Mouse (Mus musculus): Measurements from ENCODE around the gene Creb3l1. TPM values are rescaled to one million over a fixed set of nuclear protein-coding genes. Genes with fewer than 3 reads are reported as not detected.

Gene Creb3l1
- polyA plus RNA-seq, 1 experiment from 2014 or later: 56.6 TPM

DNA sequence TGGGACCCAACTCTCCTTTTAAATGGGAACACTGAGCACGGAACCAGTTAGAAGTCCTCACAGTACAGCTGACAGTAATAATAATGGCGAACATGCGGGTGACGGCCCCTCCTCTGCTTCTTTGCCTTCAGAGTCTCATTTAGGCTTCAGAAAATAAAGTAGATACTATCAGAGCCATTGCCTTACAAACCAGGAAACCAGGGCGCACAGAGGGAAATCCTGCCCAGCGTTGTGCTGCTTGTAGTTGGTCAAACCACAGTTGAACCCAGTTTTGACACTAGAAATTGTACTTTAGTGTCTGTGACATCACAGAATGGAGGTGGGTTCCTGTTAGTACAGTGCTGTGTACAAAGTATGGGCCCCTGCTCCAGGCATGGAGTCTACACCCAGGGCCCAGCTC lies 10.1 kb downstream of the Creb3l1 start:
- no peak overlapping the region for H3K27ac ChIP-seq (replicated peaks; ENCODE audit: low read depth, low read length)
- H3K9ac ChIP-seq (ENCODE audit: low read depth, low read length): no peak overlapping the region
- no peak overlapping the region for H3K4me2 ChIP-seq (ENCODE audit: low read depth, low read length)
- peaks cover 31% of the 10 kb centered on the region for H3K4me1 ChIP-seq (ENCODE audit: control insufficient read depth, insufficient read depth, low read length)
- no peak overlapping the region for H3K4me3 ChIP-seq (ENCODE audit: low read depth, low read length)
- DNase-seq (ENCODE audit: low spot score): no peak
- no peaks in the 10 kb centered on the region for H3K27me3 ChIP-seq (replicated peaks; ENCODE audit: control insufficient read depth, insufficient read depth, low read length)
- 77% methylated on average over 6 of the region's 6 CpGs for WGBS
- H3K36me3 ChIP-seq (ENCODE audit: control insufficient read depth, insufficient read depth, low read length): no peaks in the 10 kb centered on the region
- H3K9me3 ChIP-seq (ENCODE audit: control insufficient read depth, low read length): no peaks in the 10 kb centered on the region
- no peak for ATAC-seq (ENCODE audit: low read depth)

DNA sequence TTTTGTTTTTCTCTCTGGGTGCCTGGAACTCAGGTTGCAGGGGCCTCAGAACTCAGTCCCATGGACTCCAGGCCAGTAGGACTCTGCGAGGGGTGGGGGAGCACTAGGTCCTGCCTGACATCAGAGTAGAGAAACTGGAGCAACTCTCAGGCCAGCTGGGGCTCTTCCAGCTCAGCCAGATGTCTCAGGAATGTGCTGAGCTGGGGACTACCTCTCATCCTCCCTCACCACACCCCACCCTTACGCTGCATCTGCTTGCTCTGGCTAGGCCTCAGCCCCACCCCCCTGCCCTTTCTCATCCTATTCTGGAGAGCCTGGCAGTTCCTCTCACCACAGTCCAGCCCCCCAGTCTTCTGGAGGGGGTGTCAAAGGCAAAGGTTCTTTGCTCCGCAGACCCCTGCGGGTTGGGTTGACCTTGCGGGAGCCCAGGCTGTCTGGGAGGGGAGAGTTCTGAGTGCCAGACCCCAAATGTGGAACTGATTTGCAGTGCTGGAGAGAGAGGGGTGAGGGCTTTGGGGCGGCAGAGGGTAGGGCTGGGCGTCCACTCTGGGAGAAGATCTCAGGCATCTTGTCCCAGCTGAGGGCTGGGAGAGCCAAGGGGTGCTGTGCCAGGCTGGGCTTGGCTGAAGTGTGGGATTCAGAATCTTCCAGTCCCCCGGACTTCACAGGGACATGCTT lies 11.4 kb downstream of the Creb3l1 start:
- Histone ChIP-seq H3K4me2 (ENCODE audit: low read depth, low read length) (peak overlapping the region; percentile 30), H3K4me1 (ENCODE audit: control insufficient read depth, insufficient read depth, low read length) (peaks cover 31% of the 10 kb centered on the region), H3K4me3 (ENCODE audit: low read depth, low read length) (no peak overlapping the region), H3K27me3 (replicated peaks; ENCODE audit: control insufficient read depth, insufficient read depth, low read length) (no peaks in the 10 kb centered on the region), H3K36me3 (ENCODE audit: control insufficient read depth, insufficient read depth, low read length) (no peaks in the 10 kb centered on the region), H3K9ac (ENCODE audit: low read depth, low read length) (0 out of 2 replicates have a peak overlapping the region, but pooled peaks have one; percentile 35), H3K27ac (replicated peaks; ENCODE audit: low read depth, low read length) (peak overlapping the region; percentile 84), H3K9me3 (ENCODE audit: control insufficient read depth, low read length) (no peaks in the 10 kb centered on the region)
- peak; percentile 96 for DNase-seq (ENCODE audit: low spot score)
- 11% methylated on average over 8 of the region's 8 CpGs for WGBS
- peak; percentile 71 for ATAC-seq (ENCODE audit: low read depth)

DNA sequence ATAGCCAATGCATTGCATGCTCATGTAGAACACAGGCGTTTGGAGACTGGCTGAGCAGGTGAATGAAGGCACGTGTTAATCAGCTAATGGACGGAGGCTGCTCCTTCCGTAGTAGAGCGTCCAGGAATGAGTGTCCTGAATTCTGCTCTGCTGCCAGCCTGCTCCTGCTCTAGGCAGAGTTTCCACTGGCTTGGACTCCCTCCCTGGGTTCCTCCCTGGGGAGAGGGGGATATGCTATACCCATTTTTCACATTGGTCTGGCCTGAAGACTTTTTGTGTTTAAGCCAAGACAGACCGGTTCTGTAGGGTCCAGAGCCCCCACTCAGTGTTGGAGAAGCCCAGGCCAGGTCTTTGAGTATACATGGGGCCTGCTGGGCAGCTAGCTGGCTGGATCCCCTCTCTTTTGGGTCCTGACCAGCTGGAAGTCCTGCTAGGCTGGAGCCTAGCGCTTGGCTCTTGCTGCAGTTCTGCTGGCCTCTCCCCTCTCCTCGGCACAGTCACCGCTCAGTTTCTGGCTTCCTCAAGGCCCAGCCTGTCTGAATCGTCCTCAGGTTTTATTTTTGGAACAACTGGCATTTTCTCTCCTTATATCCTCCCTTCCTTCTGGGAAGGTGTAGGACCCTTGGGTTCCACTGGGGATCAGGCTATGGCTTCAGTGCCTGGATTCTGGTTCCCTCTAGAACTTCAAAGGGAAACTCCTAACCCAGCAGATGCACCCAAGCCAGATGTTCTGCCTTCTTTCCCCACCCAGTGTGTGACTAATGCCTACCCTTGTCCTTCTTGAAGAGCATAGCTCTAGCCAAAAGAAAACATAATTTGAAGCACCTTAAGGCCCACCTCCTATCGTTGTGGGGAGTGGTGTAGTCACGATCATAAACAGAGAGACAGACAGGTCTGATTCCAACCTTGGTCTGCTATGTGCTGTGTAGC lies 12.6 kb downstream of the Creb3l1 start:
- H3K4me1 ChIP-seq (ENCODE audit: control insufficient read depth, insufficient read depth, low read length): peaks cover 30% of the 10 kb centered on the region
- no peaks in the 10 kb centered on the region for H3K27me3 ChIP-seq (replicated peaks; ENCODE audit: control insufficient read depth, insufficient read depth, low read length)
- no peaks in the 10 kb centered on the region for H3K9me3 ChIP-seq (ENCODE audit: control insufficient read depth, low read length)
- DNase-seq (ENCODE audit: low spot score): no peak
- no peak for ATAC-seq (ENCODE audit: low read depth)
- H3K4me2 ChIP-seq (ENCODE audit: low read depth, low read length): no peak overlapping the region
- no peak overlapping the region for H3K4me3 ChIP-seq (ENCODE audit: low read depth, low read length)
- no peak overlapping the region for H3K9ac ChIP-seq (ENCODE audit: low read depth, low read length)
- peak overlapping the region; percentile 84 for H3K27ac ChIP-seq (replicated peaks; ENCODE audit: low read depth, low read length)
- 66% methylated on average over 12 of the region's 12 CpGs for WGBS
- no peaks in the 10 kb centered on the region for H3K36me3 ChIP-seq (ENCODE audit: control insufficient read depth, insufficient read depth, low read length)

DNA sequence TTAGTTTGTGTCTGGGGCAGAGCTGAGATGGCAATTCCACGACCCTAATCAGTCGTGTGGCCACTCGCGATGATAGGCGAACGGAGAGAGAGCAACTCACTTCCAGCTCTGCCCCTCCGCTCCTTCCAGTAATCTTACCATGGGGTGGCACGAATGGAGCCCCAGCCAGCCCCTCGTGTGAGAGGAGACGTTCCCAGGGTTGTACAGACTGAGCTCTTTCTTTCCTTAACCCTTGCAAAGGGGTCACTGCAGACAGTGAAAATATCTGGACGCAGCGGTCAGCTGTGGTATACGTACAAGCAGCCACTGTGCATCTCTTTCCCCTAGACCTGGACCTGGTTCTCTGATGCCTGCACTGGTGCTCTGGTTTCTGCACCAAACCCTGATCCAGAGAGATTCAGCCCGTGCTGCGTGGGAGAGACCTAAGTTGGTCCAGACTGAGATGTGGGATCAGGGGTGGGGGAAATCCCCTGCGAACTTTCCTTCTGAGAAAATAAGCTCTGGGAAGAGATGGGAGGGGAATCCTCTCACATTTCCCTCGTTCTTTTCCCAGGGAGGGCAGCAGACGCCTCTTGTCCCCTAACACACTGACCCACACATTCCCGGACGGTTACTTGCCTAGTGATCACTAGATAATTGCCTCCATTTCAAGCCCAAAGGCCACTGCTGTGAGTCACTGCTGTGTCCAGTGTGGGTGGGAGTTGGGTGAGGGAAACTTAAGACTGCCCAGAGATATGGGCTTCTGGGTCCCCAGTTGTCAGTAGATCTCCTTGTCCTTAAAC lies 15.5 kb downstream of the Creb3l1 start:
- Histone ChIP-seq H3K4me1 (ENCODE audit: control insufficient read depth, insufficient read depth, low read length) (peaks cover 31% of the 10 kb centered on the region), H3K9me3 (ENCODE audit: control insufficient read depth, low read length) (no peaks in the 10 kb centered on the region), H3K27me3 (replicated peaks; ENCODE audit: control insufficient read depth, insufficient read depth, low read length) (no peaks in the 10 kb centered on the region), H3K4me2 (ENCODE audit: low read depth, low read length) (peak overlapping the region; percentile 65), H3K4me3 (ENCODE audit: low read depth, low read length) (peak overlapping the region; percentile 50), H3K27ac (replicated peaks; ENCODE audit: low read depth, low read length) (peak overlapping the region; percentile 93), H3K9ac (ENCODE audit: low read depth, low read length) (peak overlapping the region; percentile 62), H3K36me3 (ENCODE audit: control insufficient read depth, insufficient read depth, low read length) (no peaks in the 10 kb centered on the region)
- DNase-seq (ENCODE audit: low spot score) (no peak), ATAC-seq (ENCODE audit: low read depth) (peak; percentile 4; the same call in 1 of the 2 replicates)
- WGBS: 1% methylated on average over 20 of the region's 20 CpGs

DNA sequence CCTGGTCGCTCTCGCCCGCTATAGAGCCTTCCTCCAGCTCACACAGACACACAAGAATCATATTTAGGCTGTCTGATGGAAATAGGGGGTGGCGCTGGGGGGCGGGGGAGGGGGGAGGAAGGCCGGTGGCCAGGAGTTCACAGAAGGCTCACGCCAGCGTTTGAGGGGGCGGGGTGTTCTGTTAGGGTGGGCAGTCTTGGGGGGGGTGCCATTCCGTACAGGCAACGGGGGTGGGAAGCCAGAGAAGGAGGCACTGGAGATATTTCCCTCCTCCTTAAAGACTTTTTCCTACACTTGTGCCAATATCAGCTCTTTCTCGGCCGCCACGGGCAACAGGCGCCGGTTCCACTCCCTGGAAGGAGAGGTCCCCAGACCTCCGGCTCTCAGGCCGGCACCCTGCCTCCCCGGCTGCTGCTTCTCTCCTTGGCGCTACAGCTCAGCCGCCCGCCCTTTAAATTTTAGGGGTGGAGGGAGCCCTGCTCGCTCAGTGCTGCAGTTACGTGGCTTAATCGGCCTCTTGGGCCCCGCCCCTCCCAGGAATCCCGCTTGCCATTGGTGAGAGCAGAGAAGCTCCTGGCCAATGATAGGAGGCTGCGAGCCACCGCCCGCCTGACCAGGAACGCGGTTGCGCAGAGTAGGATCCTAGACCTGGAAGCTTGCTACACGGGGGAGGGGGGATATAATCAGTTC lies 16.2 kb downstream of the Creb3l1 start:
- H3K27me3 ChIP-seq (replicated peaks; ENCODE audit: control insufficient read depth, insufficient read depth, low read length): no peaks in the 10 kb centered on the region
- WGBS: 0% methylated on average over 29 of the region's 34 CpGs
- peak; percentile 96 for ATAC-seq (ENCODE audit: low read depth)
- DNase-seq (ENCODE audit: low spot score): peak; percentile 99
- H3K4me3 ChIP-seq (ENCODE audit: low read depth, low read length): peak overlapping the region; percentile 50
- peak overlapping the region; percentile 62 for H3K9ac ChIP-seq (ENCODE audit: low read depth, low read length)
- H3K4me1 ChIP-seq (ENCODE audit: control insufficient read depth, insufficient read depth, low read length): peaks cover 24% of the 10 kb centered on the region
- H3K36me3 ChIP-seq (ENCODE audit: control insufficient read depth, insufficient read depth, low read length): no peaks in the 10 kb centered on the region
- peak overlapping the region; percentile 93 for H3K27ac ChIP-seq (replicated peaks; ENCODE audit: low read depth, low read length)
- no peaks in the 10 kb centered on the region for H3K9me3 ChIP-seq (ENCODE audit: control insufficient read depth, low read length)
- peak overlapping the region; percentile 65 for H3K4me2 ChIP-seq (ENCODE audit: low read depth, low read length)

DNA sequence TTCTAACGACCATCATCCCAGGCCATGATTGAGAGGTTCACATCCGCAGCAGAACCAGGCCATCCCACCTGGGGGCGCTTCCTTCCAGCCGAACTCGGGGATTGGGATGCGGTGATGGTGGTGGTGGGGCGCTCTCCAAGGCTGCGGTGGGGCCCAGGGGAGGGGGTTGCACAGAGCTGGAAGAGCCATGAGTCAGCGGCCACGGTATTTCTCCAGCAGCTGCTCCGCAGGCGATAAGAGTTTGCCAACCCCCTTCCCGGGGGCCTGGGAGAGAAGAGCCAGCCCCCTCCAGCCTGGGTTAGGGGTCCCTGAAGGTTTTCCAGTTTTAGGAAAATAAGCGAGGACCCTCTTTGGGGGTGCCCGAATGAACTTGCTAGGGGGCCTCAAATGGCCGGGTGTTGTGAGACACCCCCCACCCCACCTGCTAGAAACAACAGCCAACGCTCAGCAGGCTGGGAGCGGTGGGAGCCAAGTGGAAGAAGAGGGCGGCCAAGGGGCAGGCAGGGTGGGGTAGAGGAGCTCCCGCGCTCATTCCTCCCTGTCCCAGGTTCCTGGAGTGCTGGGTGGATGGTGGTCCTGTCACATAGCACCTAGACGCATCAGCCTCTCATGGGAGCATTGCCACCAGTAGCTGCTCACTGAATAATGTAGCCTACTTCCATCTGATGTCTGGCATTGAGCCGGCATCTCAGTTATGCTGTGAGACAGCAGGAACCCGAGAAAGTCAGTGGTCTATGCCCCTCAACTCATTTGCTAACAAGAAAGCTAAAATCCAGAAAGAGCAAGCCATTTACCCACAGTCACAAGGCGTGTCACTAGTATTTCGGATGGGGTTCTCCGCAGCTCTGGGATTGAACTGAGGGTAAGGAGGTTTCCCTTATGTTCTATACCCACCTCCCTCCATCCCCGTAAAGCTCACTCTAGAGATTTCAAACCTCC lies 17.1 kb downstream of the Creb3l1 start:
- DNase-seq (ENCODE audit: low spot score): peak; percentile 89
- peak overlapping the region; percentile 93 for H3K27ac ChIP-seq (replicated peaks; ENCODE audit: low read depth, low read length)
- no peaks in the 10 kb centered on the region for H3K36me3 ChIP-seq (ENCODE audit: control insufficient read depth, insufficient read depth, low read length)
- peak overlapping the region; percentile 62 for H3K9ac ChIP-seq (ENCODE audit: low read depth, low read length)
- no peaks in the 10 kb centered on the region for H3K9me3 ChIP-seq (ENCODE audit: control insufficient read depth, low read length)
- H3K27me3 ChIP-seq (replicated peaks; ENCODE audit: control insufficient read depth, insufficient read depth, low read length): no peaks in the 10 kb centered on the region
- H3K4me2 ChIP-seq (ENCODE audit: low read depth, low read length): peak overlapping the region; percentile 65
- 0% methylated on average over 27 of the region's 28 CpGs for WGBS
- peak overlapping the region; percentile 50 for H3K4me3 ChIP-seq (ENCODE audit: low read depth, low read length)
- peak; percentile 53 for ATAC-seq (ENCODE audit: low read depth)
- peaks cover 15% of the 10 kb centered on the region for H3K4me1 ChIP-seq (ENCODE audit: control insufficient read depth, insufficient read depth, low read length)

DNA sequence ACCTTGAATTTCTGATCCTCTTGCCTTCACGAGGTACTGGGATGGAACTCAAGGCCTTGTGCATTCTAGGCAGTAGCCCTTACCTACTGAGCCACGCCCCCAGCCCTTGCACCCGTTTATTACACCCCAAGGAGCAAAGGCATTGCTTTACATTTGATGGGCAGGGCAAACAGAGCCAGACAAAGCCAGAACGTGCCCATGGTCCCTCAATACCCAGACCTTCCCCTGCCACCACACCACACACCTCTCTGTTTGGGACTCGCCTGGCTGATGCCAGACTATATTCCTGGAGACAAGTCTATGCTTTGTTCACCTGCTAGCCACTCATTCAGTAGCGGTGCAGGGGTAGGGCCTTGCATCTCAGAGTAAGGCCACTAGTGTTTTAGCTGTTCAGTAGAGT lies 17.8 kb downstream of the Creb3l1 start:
- WGBS: 51% methylated on average over 6 of the region's 6 CpGs
- ATAC-seq (ENCODE audit: low read depth) (no peak), DNase-seq (ENCODE audit: low spot score) (no peak)
- Histone ChIP-seq H3K27me3 (replicated peaks; ENCODE audit: control insufficient read depth, insufficient read depth, low read length) (no peaks in the 10 kb centered on the region), H3K4me3 (ENCODE audit: low read depth, low read length) (no peak overlapping the region), H3K27ac (replicated peaks; ENCODE audit: low read depth, low read length) (no peak overlapping the region; the same call in 1 of the 2 replicates), H3K9ac (ENCODE audit: low read depth, low read length) (no peak overlapping the region), H3K36me3 (ENCODE audit: control insufficient read depth, insufficient read depth, low read length) (peaks cover 4% of the 10 kb centered on the region; the same call in 1 of the 2 replicates), H3K9me3 (ENCODE audit: control insufficient read depth, low read length) (no peaks in the 10 kb centered on the region), H3K4me2 (ENCODE audit: low read depth, low read length) (peak overlapping the region; percentile 65), H3K4me1 (ENCODE audit: control insufficient read depth, insufficient read depth, low read length) (peaks cover 12% of the 10 kb centered on the region)

Data from embryonic facial prominence, embryonic 14.5 days (tissue).